Mouse (Mus musculus): Measurements from ENCODE around the gene Gm8251. TPM values are rescaled to one million over a fixed set of nuclear protein-coding genes. Genes with fewer than 3 reads are reported as not detected.
"Not testable (repeated sequence)": the region's sequence is repeated elsewhere in the genome, so short reads cannot be mapped to it uniquely, and the experiment has no call there.

Gene Gm8251
- polyA plus RNA-seq (2014; fragmentation: Nextera tagmentation; extraction: Ambion mirVana), result 0.16 and 0.18 TPM in 2 replicates

DNA sequence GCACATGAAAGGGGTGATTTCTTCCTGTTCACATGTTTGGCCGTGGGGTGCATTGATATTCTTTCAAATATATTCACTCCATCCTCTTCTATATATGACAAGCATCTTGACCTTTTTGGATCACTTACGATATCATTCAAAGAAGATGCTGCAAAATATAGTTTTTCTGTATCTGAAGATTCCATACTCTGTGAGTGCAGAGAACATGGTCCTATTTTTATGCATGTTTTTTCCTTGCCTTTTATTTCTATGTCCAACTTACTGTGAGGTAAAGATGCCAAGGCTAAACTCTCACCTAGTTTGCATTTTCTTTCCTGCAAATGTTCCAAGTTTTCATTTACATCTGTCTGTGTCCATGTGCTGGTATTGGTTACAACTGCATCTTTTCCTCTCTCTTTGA lies at the start of gene Gm8251:
Gene Gm8251, minus strand, starts transcription at position 101 of the 400 bp plus-strand sequence.
- no peaks in the 10 kb centered on the region for H3K36me3 ChIP-seq (ENCODE audit: control insufficient read depth, insufficient read depth, low read length)
- DNase-seq (ENCODE audit: low spot score) (no peak), ATAC-seq (ENCODE audit: insufficient read depth, low FRiP score, low TSS enrichment) (no peak)
- no peaks in the 10 kb centered on the region for H3K9me3 ChIP-seq (ENCODE audit: control insufficient read depth, low read length)
- no peaks in the 10 kb centered on the region for H3K27me3 ChIP-seq (ENCODE audit: control insufficient read depth, insufficient read depth, low read length)
- no peak within 1 kb of the TSS for H3K9ac ChIP-seq (ENCODE audit: low read length)
- H3K4me1 ChIP-seq (ENCODE audit: control insufficient read depth, insufficient read depth, low read length), result no peaks in the 10 kb centered on the region
- no peak within 1 kb of the TSS for H3K4me3 ChIP-seq (ENCODE audit: low read depth, low read length)
- no peak within 1 kb of the TSS for H3K27ac ChIP-seq (ENCODE audit: low read depth, low read length)
- 96% methylated on average over 2 of the region's 2 CpGs for WGBS
- H3K4me2 ChIP-seq (ENCODE audit: low read depth), result no peak within 1 kb of the TSS

- Histone ChIP-seq H3K36me3 (ENCODE audit: control insufficient read depth, insufficient read depth, low read length) (peaks cover 2% of the 10 kb centered on the region; the same call in 1 of the 2 replicates), H3K27ac (ENCODE audit: low read depth, low read length) (no peak overlapping the region), H3K4me1 (ENCODE audit: control insufficient read depth, insufficient read depth, low read length) (no peaks in the 10 kb centered on the region), H3K9me3 (ENCODE audit: control insufficient read depth, low read length) (no peaks in the 10 kb centered on the region), H3K9ac (ENCODE audit: low read length) (peak overlapping the region; percentile 26), H3K27me3 (ENCODE audit: control insufficient read depth, insufficient read depth, low read length) (no peaks in the 10 kb centered on the region), H3K4me3 (ENCODE audit: low read depth, low read length) (peak overlapping the region; percentile 74), H3K4me2 (ENCODE audit: low read depth) (peak overlapping the region; percentile 39)
- peak; percentile 11 for DNase-seq (ENCODE audit: low spot score)
- ATAC-seq (ENCODE audit: insufficient read depth, low FRiP score, low TSS enrichment), result no peak
- WGBS, result 17% methylated on average over 5 of the region's 5 CpGs
These were observed 41.2 kb upstream of the Gm8251 start for GRCm38 (mm10) chr1:44102939-44103338.

GRCm38 (mm10) chr1:44102259-44102717 lies 40.6 kb upstream of the Gm8251 start, which contains the start of gene Tex30:
Gene Tex30, minus strand, starts transcription at chr1:44102441.
- no peaks in the 10 kb centered on the region for H3K36me3 ChIP-seq (ENCODE audit: control insufficient read depth, insufficient read depth, low read length)
- peak within 1 kb of the TSS; percentile 80 for H3K27ac ChIP-seq (ENCODE audit: low read depth, low read length)
- peak within 1 kb of the TSS; percentile 74 for H3K4me3 ChIP-seq (ENCODE audit: low read depth, low read length)
- H3K9me3 ChIP-seq (ENCODE audit: control insufficient read depth, low read length), result no peaks in the 10 kb centered on the region
- H3K4me1 ChIP-seq (ENCODE audit: control insufficient read depth, insufficient read depth, low read length), result no peaks in the 10 kb centered on the region
- no peaks in the 10 kb centered on the region for H3K27me3 ChIP-seq (ENCODE audit: control insufficient read depth, insufficient read depth, low read length)
- WGBS, result 0% methylated on average over 55 of the region's 55 CpGs
- peak within 1 kb of the TSS; percentile 57 for H3K4me2 ChIP-seq (ENCODE audit: low read depth)
- peak; percentile 95 for ATAC-seq (ENCODE audit: insufficient read depth, low FRiP score, low TSS enrichment)
- peak; percentile 99 for DNase-seq (ENCODE audit: low spot score)
- H3K9ac ChIP-seq (ENCODE audit: low read length), result peak within 1 kb of the TSS; percentile 82

DNA sequence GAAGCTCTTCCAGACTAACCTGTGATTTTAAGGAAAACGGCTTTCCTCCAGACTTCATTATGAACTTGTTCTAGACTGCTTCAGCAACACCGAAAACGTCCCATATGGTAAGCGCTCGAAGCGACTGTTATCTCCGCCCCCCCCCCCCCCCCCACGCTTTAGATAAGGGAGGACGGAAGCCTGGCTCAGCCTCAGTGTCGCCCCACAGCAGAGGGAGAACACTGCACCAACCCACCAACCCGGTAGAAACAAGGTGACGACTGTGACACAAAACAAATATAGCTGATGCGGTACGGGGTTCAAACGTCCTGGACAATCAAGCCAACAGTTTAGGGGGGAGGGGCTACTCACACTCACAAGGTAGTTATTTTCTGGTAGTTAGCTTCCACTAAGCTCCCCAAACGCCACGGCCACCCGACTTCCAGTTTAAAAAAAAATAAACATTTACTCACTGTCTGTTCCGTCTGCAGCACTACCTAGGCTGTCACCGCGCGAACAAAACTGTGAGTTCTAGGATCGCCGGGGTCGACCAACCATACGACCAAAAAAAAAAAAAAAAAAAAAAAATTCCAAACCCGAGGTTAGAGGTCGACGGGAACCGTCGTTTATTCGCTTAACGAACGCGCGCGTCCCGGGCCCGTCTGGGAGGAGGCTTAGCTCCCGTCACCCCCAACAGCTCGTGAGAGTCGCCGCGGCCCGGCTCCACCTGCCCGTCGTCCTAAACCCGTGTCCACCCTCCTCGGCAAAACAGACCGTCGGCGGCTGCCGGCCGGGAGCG lies 39.9 kb upstream of the Gm8251 start:
- Histone ChIP-seq H3K4me2 (ENCODE audit: low read depth) (peak overlapping the region; percentile 57), H3K27ac (ENCODE audit: low read depth, low read length) (peak overlapping the region; percentile 80), H3K9ac (ENCODE audit: low read length) (peak overlapping the region; percentile 82), H3K27me3 (ENCODE audit: control insufficient read depth, insufficient read depth, low read length) (no peaks in the 10 kb centered on the region), H3K36me3 (ENCODE audit: control insufficient read depth, insufficient read depth, low read length) (no peaks in the 10 kb centered on the region), H3K9me3 (ENCODE audit: control insufficient read depth, low read length) (no peaks in the 10 kb centered on the region), H3K4me3 (ENCODE audit: low read depth, low read length) (peak overlapping the region; percentile 74), H3K4me1 (ENCODE audit: control insufficient read depth, insufficient read depth, low read length) (no peaks in the 10 kb centered on the region)
- ATAC-seq (ENCODE audit: insufficient read depth, low FRiP score, low TSS enrichment), result peak; percentile 80
- under 1% methylated on average over 55 of the region's 55 CpGs for WGBS
- no peak for DNase-seq (ENCODE audit: low spot score)

DNA sequence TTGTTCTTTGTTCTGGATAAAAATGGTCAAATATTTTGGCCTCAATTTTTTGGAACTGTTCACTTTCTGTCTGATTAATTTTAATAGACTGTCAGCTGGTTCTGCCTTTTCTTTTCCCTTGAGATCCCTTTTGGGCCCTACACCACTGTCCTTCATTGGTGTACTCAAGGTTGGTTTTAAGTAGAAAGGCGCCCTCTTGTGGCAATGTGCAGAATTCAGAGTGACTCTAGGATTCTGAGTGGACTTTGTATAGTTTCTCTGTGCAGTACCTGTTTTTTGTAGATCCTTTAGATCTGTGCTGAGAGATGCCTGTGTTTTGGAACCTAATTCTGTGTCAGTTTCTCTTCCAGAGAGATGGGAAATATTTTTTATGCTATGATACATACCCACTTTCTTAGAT lies 2.9 kb upstream of the Gm8251 start:
- H3K4me1 ChIP-seq (ENCODE audit: control insufficient read depth, insufficient read depth, low read length), result no peaks in the 10 kb centered on the region
- H3K9ac ChIP-seq (ENCODE audit: low read length), result no peak overlapping the region
- H3K27ac ChIP-seq (ENCODE audit: low read depth, low read length), result no peak overlapping the region
- ATAC-seq (ENCODE audit: insufficient read depth, low FRiP score, low TSS enrichment) (no peak), DNase-seq (ENCODE audit: low spot score) (peak; percentile 26)
- no peak overlapping the region for H3K4me3 ChIP-seq (ENCODE audit: low read depth, low read length)
- H3K9me3 ChIP-seq (ENCODE audit: control insufficient read depth, low read length), result no peaks in the 10 kb centered on the region
- H3K4me2 ChIP-seq (ENCODE audit: low read depth), result no peak overlapping the region
- WGBS, result 0% methylated on average over 1 of the region's 1 CpGs
- no peaks in the 10 kb centered on the region for H3K36me3 ChIP-seq (ENCODE audit: control insufficient read depth, insufficient read depth, low read length)
- H3K27me3 ChIP-seq (ENCODE audit: control insufficient read depth, insufficient read depth, low read length), result no peaks in the 10 kb centered on the region

DNA sequence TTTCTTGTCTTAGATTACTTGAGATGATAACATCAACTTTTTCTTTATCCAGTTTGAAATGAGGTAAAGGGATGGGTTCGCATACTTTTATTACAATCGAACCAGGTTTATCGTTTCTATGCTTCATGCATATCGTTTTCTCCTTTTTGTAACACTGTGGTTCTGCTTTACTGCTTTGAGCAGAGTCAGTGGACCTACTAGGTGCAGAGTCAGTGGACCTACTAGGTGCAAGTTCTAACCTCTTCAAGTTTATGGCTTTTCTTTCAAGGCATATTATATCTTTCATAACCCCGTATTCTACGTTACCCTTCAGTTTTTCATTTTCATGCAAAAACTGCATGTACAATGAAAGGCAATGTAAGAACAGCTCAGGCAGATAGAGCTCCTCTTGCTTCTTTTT lies 1.7 kb upstream of the Gm8251 start:
- DNase-seq (ENCODE audit: low spot score) (no peak), ATAC-seq (ENCODE audit: insufficient read depth, low FRiP score, low TSS enrichment) (no peak)
- Histone ChIP-seq H3K4me1 (ENCODE audit: control insufficient read depth, insufficient read depth, low read length) (no peaks in the 10 kb centered on the region), H3K9me3 (ENCODE audit: control insufficient read depth, low read length) (no peaks in the 10 kb centered on the region), H3K9ac (ENCODE audit: low read length) (no peak overlapping the region), H3K4me3 (ENCODE audit: low read depth, low read length) (no peak overlapping the region), H3K4me2 (ENCODE audit: low read depth) (no peak overlapping the region), H3K27ac (ENCODE audit: low read depth, low read length) (no peak overlapping the region), H3K27me3 (ENCODE audit: control insufficient read depth, insufficient read depth, low read length) (no peaks in the 10 kb centered on the region), H3K36me3 (ENCODE audit: control insufficient read depth, insufficient read depth, low read length) (no peaks in the 10 kb centered on the region)
- WGBS, result 96% methylated on average over 6 of the region's 6 CpGs

DNA sequence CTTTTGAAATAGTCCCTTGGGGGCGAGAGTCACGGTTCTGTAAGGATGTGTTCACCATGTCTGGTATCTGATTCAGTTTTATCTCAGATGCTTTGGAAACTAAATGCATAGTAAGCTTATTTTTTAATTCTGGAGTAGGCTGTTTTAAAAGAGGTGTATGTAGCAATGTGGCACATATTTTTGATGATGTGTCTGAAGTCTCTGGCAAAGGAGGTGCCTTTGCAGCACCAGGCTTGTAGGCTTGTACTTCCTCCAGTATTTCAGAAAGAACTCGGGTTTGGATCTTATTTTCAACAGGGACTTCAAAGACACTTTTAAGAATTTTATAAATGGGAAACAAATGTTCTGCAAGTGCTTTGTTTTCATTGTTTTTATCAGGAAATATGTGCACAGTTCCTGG lies 3.9 kb downstream of the Gm8251 start:
- no peak overlapping the region for H3K27ac ChIP-seq (ENCODE audit: low read depth, low read length)
- H3K4me3 ChIP-seq (ENCODE audit: low read depth, low read length), result no peak overlapping the region
- H3K4me1 ChIP-seq (ENCODE audit: control insufficient read depth, insufficient read depth, low read length), result no peaks in the 10 kb centered on the region
- DNase-seq (ENCODE audit: low spot score) (no peak), ATAC-seq (ENCODE audit: insufficient read depth, low FRiP score, low TSS enrichment) (no peak)
- no peak overlapping the region for H3K4me2 ChIP-seq (ENCODE audit: low read depth)
- H3K9ac ChIP-seq (ENCODE audit: low read length), result no peak overlapping the region
- 85% methylated on average over 3 of the region's 3 CpGs for WGBS
- H3K9me3 ChIP-seq (ENCODE audit: control insufficient read depth, low read length), result no peaks in the 10 kb centered on the region
- no peaks in the 10 kb centered on the region for H3K27me3 ChIP-seq (ENCODE audit: control insufficient read depth, insufficient read depth, low read length)
- H3K36me3 ChIP-seq (ENCODE audit: control insufficient read depth, insufficient read depth, low read length), result no peaks in the 10 kb centered on the region

DNA sequence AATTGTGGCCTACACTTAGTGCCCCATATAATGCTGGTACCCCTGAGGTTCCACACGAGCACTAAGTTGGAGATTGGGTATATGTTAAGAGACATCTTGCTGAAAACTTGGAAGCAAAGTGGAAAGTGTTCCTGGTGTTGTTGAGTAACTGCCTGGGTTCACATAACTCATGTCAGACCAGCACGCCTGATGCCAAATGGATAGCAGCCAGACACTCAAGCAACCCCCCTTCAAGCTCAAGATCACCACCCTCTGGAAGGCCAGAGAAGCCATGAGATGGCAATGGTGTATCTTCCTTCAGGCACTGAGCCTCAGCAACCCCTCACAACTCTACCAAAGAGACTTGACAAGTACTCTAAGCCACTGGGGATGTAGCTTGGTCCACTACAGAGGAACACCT lies 15.2 kb downstream of the Gm8251 start:
- no peaks in the 10 kb centered on the region for H3K4me1 ChIP-seq (ENCODE audit: control insufficient read depth, insufficient read depth, low read length)
- 79% methylated on average over 2 of the region's 2 CpGs for WGBS
- no peak overlapping the region for H3K9ac ChIP-seq (ENCODE audit: low read length)
- no peaks in the 10 kb centered on the region for H3K27me3 ChIP-seq (ENCODE audit: control insufficient read depth, insufficient read depth, low read length)
- H3K4me2 ChIP-seq (ENCODE audit: low read depth), result no peak overlapping the region
- DNase-seq (ENCODE audit: low spot score), result no peak
- H3K27ac ChIP-seq (ENCODE audit: low read depth, low read length), result no peak overlapping the region
- H3K4me3 ChIP-seq (ENCODE audit: low read depth, low read length), result no peak overlapping the region
- no peaks in the 10 kb centered on the region for H3K9me3 ChIP-seq (ENCODE audit: control insufficient read depth, low read length)
- ATAC-seq (ENCODE audit: insufficient read depth, low FRiP score, low TSS enrichment), result no peak
- no peaks in the 10 kb centered on the region for H3K36me3 ChIP-seq (ENCODE audit: control insufficient read depth, insufficient read depth, low read length)

DNA sequence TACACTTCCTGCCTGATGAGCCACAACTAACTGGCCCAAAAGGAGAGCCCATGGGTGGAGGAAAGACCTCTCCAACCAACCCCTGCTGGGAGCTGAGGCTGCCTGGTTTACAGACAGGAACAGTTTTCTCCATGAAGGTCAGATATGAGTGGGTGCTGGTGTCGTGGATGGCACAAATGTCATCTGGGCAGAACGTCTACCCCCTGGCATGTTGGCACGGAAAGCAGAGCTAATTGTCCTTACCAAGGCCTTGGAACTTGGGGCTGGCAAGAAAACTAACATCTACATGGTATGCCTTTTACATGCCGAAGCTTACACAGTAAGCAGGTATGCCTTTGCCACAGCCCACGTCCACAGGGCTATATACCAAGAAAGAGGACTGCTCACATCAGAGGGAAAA lies 16.0 kb downstream of the Gm8251 start:
- DNase-seq (ENCODE audit: low spot score); H3K4me1 ChIP-seq (ENCODE audit: control insufficient read depth, insufficient read depth, low read length); H3K4me2 ChIP-seq (ENCODE audit: low read depth); H3K9ac ChIP-seq (ENCODE audit: low read length); H3K4me3 ChIP-seq (ENCODE audit: low read depth, low read length); H3K27me3 ChIP-seq (ENCODE audit: control insufficient read depth, insufficient read depth, low read length); H3K36me3 ChIP-seq (ENCODE audit: control insufficient read depth, insufficient read depth, low read length); ATAC-seq (ENCODE audit: insufficient read depth, low FRiP score, low TSS enrichment); H3K9me3 ChIP-seq (ENCODE audit: control insufficient read depth, low read length); H3K27ac ChIP-seq (ENCODE audit: low read depth, low read length): not testable (repeated sequence)
- 89% methylated on average over 5 of the region's 5 CpGs for WGBS
